Mouse (Mus musculus) limb, embryonic 14.5 days (tissue): ENCODE measurements at regions not wholly inside any gene's neighbourhood (a gene's known extent, or its start where the extent isn't known, plus 50 kb on each side); places are given as distances from the start of the nearest gene placed in this dataset.

Experiments used
- ATAC-seq: fragments of 200-750 bp; cut with Nextera tagmentation; 2 replicates; pipeline ENCODE4 v1.8.0; 2017; ENCODE audit warnings: low read depth, moderate number of reproducible peaks, moderate TSS enrichment; ENCODE audit not compliant: low FRiP score
- DNase-seq: peaks from one replicate; pipeline ENCODE4 v3.0.0-alpha.2; 2015; ENCODE audit warnings: low spot score
- H3K27ac ChIP-seq: fragments of 300-500 bp; sonication (generic); replicated peaks from 2 replicates; pipeline ENCODE4 v1.5.1; 2014; ENCODE audit warnings: low read depth, mild to moderate bottlenecking, low read length, moderate library complexity, mixed read lengths
- H3K27me3 ChIP-seq: fragments of 300-500 bp; sonication (generic); 2 replicates; pipeline ENCODE4 v1.6.1; 2014; ENCODE audit warnings: low read length, mixed read lengths; ENCODE audit not compliant: control insufficient read depth, insufficient read depth
- H3K36me3 ChIP-seq: fragments of 300-500 bp; sonication (generic); 2 replicates; pipeline ENCODE4 v1.6.1; 2014; ENCODE audit warnings: mild to moderate bottlenecking, low read length, moderate library complexity, mixed read lengths; ENCODE audit not compliant: control insufficient read depth, insufficient read depth
- H3K4me1 ChIP-seq: fragments of 300-500 bp; sonication (generic); 2 replicates; pipeline ENCODE4 v1.6.1; 2014; ENCODE audit warnings: antibody characterized with exemption, low read length, mixed read lengths; ENCODE audit not compliant: control insufficient read depth, insufficient read depth
- H3K4me2 ChIP-seq: fragments of 300-500 bp; sonication (generic); replicated peaks from 2 replicates; pipeline ENCODE4 v1.6.1; 2014; ENCODE audit warnings: low read depth, mild to moderate bottlenecking, low read length, moderate library complexity; ENCODE audit not compliant: severe bottlenecking
- H3K4me3 ChIP-seq: fragments of 300-500 bp; sonication (generic); replicated peaks from 2 replicates; pipeline ENCODE4 v1.5.1; 2014; ENCODE audit warnings: low read length
- H3K9ac ChIP-seq: fragments of 300-500 bp; sonication (generic); 2 replicates; pipeline ENCODE4 v1.6.1; 2014; ENCODE audit warnings: mild to moderate bottlenecking, low read depth, low read length, moderate library complexity; ENCODE audit not compliant: severe bottlenecking
- H3K9me3 ChIP-seq: fragments of 300-500 bp; sonication (generic); 2 replicates; pipeline ENCODE4 v1.6.1; 2016; ENCODE audit warnings: low read length; ENCODE audit not compliant: control insufficient read depth
- POLR2A ChIP-seq: fragments of 200-500 bp; IDR thresholded peaks from 2 replicates; pipeline ENCODE4 v1.8.0; 2012; ENCODE audit warnings: inconsistent platforms, mild to moderate bottlenecking, moderate library complexity, borderline replicate concordance; ENCODE audit not compliant: insufficient read depth, insufficient read length; ENCODE audit errors: extremely low read depth
- WGBS: fragments of 180-500 bp; shearing (Covaris S2); extraction: QIAGEN DNeasy Blood & Tissue Kit; methylation state at CpG from one replicate; pipeline ENCODE4 v1.1.7; 2014; 5-methylcytosine and 5-hydroxymethylcytosine counted together

- DNase-seq (peak; percentile 58), ATAC-seq (peak; percentile 85)
- H3K27ac ChIP-seq, result peak overlapping the region; percentile 48
- H3K4me1 ChIP-seq, result peaks cover 20% of the 10 kb centered on the region
- H3K9ac ChIP-seq, result no peak overlapping the region
- no peak overlapping the region for H3K4me3 ChIP-seq
- H3K27me3 ChIP-seq, result no peaks in the 10 kb centered on the region
- WGBS, result 31% methylated on average over 8 of the region's 8 CpGs
- H3K4me2 ChIP-seq, result no peak overlapping the region
- no peaks in the 10 kb centered on the region for H3K9me3 ChIP-seq
- H3K36me3 ChIP-seq, result no peaks in the 10 kb centered on the region
- TF ChIP-seq POLR2A, result no peak
Measured at GRCm38 (mm10) chr16:26185288-26186281, 80.0 kb upstream of the P3h2 start.

GRCm38 (mm10) chr16:26184647-26185262 lies 79.2 kb upstream of the P3h2 start:
- no peaks in the 10 kb centered on the region for H3K27me3 ChIP-seq
- H3K27ac ChIP-seq, result peak overlapping the region; percentile 59; the same call in 1 of the 2 replicates
- H3K36me3 ChIP-seq, result no peaks in the 10 kb centered on the region
- H3K9ac ChIP-seq, result no peak overlapping the region
- peak; percentile 74 for DNase-seq
- H3K9me3 ChIP-seq, result no peaks in the 10 kb centered on the region
- peaks cover 20% of the 10 kb centered on the region for H3K4me1 ChIP-seq
- ATAC-seq, result peak; percentile 60
- no peak overlapping the region for H3K4me2 ChIP-seq
- no peak for TF ChIP-seq POLR2A
- H3K4me3 ChIP-seq, result no peak overlapping the region
- WGBS, result 35% methylated on average over 6 of the region's 6 CpGs

GRCm38 (mm10) chr16:26183530-26183929 lies 77.9 kb upstream of the P3h2 start:
- Histone ChIP-seq H3K27ac (no peak overlapping the region), H3K27me3 (no peaks in the 10 kb centered on the region), H3K4me3 (no peak overlapping the region), H3K9me3 (no peaks in the 10 kb centered on the region), H3K36me3 (no peaks in the 10 kb centered on the region), H3K4me1 (peaks cover 20% of the 10 kb centered on the region), H3K4me2 (no peak overlapping the region), H3K9ac (no peak overlapping the region)
- ATAC-seq, result no peak
- no peak for DNase-seq
- no peak for TF ChIP-seq POLR2A

- no peaks in the 10 kb centered on the region for H3K9me3 ChIP-seq
- H3K4me2 ChIP-seq, result no peak overlapping the region
- peaks cover 20% of the 10 kb centered on the region for H3K4me1 ChIP-seq
- no peak for ATAC-seq
- no peak overlapping the region for H3K9ac ChIP-seq
- WGBS, result 86% methylated on average over 3 of the region's 3 CpGs
- no peaks in the 10 kb centered on the region for H3K27me3 ChIP-seq
- no peaks in the 10 kb centered on the region for H3K36me3 ChIP-seq
- no peak for DNase-seq
- no peak overlapping the region for H3K27ac ChIP-seq
- no peak for TF ChIP-seq POLR2A
- no peak overlapping the region for H3K4me3 ChIP-seq
Measured at GRCm38 (mm10) chr16:26181716-26182115, 76.1 kb upstream of the P3h2 start.

GRCm38 (mm10) chr16:26171441-26171840 lies 65.9 kb upstream of the P3h2 start:
- Histone ChIP-seq H3K36me3 (no peaks in the 10 kb centered on the region), H3K9ac (no peak overlapping the region), H3K4me3 (no peak overlapping the region), H3K27ac (no peak overlapping the region), H3K4me1 (no peaks in the 10 kb centered on the region; the same call in 1 of the 2 replicates), H3K9me3 (no peaks in the 10 kb centered on the region), H3K4me2 (no peak overlapping the region), H3K27me3 (no peaks in the 10 kb centered on the region)
- DNase-seq, result no peak
- ATAC-seq, result no peak
- WGBS, result 30% methylated on average over 3 of the region's 3 CpGs
- TF ChIP-seq POLR2A, result no peak
